Mouse (Mus musculus): ENCODE measurements at regions not wholly inside any gene's neighbourhood (a gene's known extent, or its start where the extent isn't known, plus 50 kb on each side); places are given as distances from the start of the nearest gene placed in this dataset.

- TF ChIP-seq POLR2A (IDR thresholded peaks at IDR 0.05; ENCODE audit: control insufficient read depth, low read depth, low read length) (no peak), CTCF (IDR thresholded peaks at IDR 0.05; ENCODE audit: control insufficient read depth, insufficient read depth, insufficient replicate concordance, low read depth, low read length) (no peak)
Measured at GRCm38 (mm10) chr1:163517966-163518365, 114.5 kb upstream of the Gorab start.
